Mouse (Mus musculus) hindbrain, embryonic 11.5 days (tissue): ENCODE data around the gene Sphk2. TPM values are rescaled to one million over a fixed set of nuclear protein-coding genes. Genes with fewer than 3 reads are reported as not detected.

Experiments used
- ATAC-seq: fragments of 200-750 bp; cut with Nextera tagmentation; 2 replicates; pipeline ENCODE4 v1.8.0; 2017; ENCODE audit warnings: mild to moderate bottlenecking, moderate TSS enrichment, moderate library complexity; ENCODE audit not compliant: low FRiP score
- DNase-seq: peaks from one replicate; pipeline ENCODE4 v3.0.0-alpha.2; 2015; ENCODE audit warnings: low spot score
- H3K27ac ChIP-seq: fragments of 300-500 bp; sonication (generic); 2 replicates; pipeline ENCODE4 v1.5.1; 2014; ENCODE audit warnings: mild to moderate bottlenecking, low read depth, low read length
- H3K27me3 ChIP-seq: fragments of 300-500 bp; sonication (generic); 2 replicates; pipeline ENCODE4 v1.6.1; 2014; ENCODE audit warnings: mild to moderate bottlenecking, low read length, moderate library complexity, mixed read lengths; ENCODE audit not compliant: control insufficient read depth, insufficient read depth
- H3K36me3 ChIP-seq: fragments of 300-500 bp; sonication (generic); 2 replicates; pipeline ENCODE4 v1.6.1; 2014; ENCODE audit warnings: mild to moderate bottlenecking, low read length, moderate library complexity, mixed read lengths; ENCODE audit not compliant: control insufficient read depth, insufficient read depth
- H3K4me1 ChIP-seq: fragments of 300-500 bp; sonication (generic); replicated peaks from 2 replicates; pipeline ENCODE4 v1.6.1; 2014; ENCODE audit warnings: low read length, mixed read lengths; ENCODE audit not compliant: control insufficient read depth, insufficient read depth
- H3K4me2 ChIP-seq: fragments of 300-500 bp; sonication (generic); replicated peaks from 2 replicates; pipeline ENCODE4 v1.6.1; 2014; ENCODE audit warnings: mild to moderate bottlenecking, low read depth, low read length
- H3K4me3 ChIP-seq: fragments of 300-500 bp; sonication (generic); 2 replicates; pipeline ENCODE4 v1.5.1; 2014; ENCODE audit warnings: low read depth, low read length
- H3K9ac ChIP-seq: fragments of 300-500 bp; sonication (generic); 2 replicates; pipeline ENCODE4 v1.6.1; 2014; ENCODE audit warnings: low read depth, low read length
- H3K9me3 ChIP-seq: fragments of 300-500 bp; sonication (generic); 2 replicates; pipeline ENCODE4 v1.6.1; 2016; ENCODE audit warnings: low read length; ENCODE audit not compliant: control insufficient read depth
- WGBS: fragments of 180-500 bp; shearing (Covaris S2); extraction: QIAGEN DNeasy Blood & Tissue Kit; methylation state at CpG from one replicate; pipeline ENCODE4 v1.1.7; 2014; 5-methylcytosine and 5-hydroxymethylcytosine counted together
- polyA plus RNA-seq: library from polyadenylated mRNA; unstranded; fragments of >200 nt; fragmentation: Nextera tagmentation; extraction: Ambion mirVana; gene quantifications from 2 replicates; pipeline ENCODE4 v1.2.1, GENCODE M21; 2014

Sphk2 gene
- polyA plus RNA-seq, 1 experiment from 2014 or later: 13.6 TPM

- Histone ChIP-seq H3K4me3 (no peak overlapping the region), H3K4me2 (no peak overlapping the region), H3K27me3 (no peaks in the 10 kb centered on the region), H3K4me1 (no peaks in the 10 kb centered on the region), H3K9ac (no peak overlapping the region), H3K9me3 (no peaks in the 10 kb centered on the region), H3K36me3 (no peaks in the 10 kb centered on the region), H3K27ac (no peak overlapping the region)
- no peak for DNase-seq
- WGBS: 85% methylated on average over 7 of the region's 7 CpGs
- ATAC-seq: no peak
These were observed 30.3 kb upstream of the Sphk2 start for GRCm38 (mm10) chr7:45748110-45748509.

DNA sequence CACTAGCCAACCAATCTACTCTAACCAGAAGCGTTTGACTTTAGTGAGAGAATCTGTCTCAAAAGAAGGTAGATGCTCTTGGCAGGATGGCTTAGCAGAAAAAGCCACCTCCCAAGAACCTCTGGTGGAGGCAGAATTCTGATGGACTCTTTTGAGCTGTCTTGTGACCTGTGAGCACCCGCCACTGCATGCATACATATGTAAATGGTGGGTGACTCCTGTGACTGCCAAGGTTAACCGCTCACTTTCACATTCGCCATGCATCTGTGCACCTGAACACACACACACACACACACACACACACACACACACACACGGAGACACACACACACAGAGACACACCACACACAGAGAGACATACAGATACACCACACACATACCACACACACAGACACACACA is 29.6 kb upstream of the Sphk2 start:
- Histone ChIP-seq H3K4me1 (no peaks in the 10 kb centered on the region), H3K27me3 (no peaks in the 10 kb centered on the region; the same call in 1 of the 2 replicates), H3K9me3 (no peaks in the 10 kb centered on the region), H3K27ac (no peak overlapping the region), H3K4me3 (no peak overlapping the region), H3K4me2 (no peak overlapping the region), H3K9ac (no peak overlapping the region), H3K36me3 (no peaks in the 10 kb centered on the region)
- ATAC-seq (no peak), DNase-seq (no peak)
- WGBS: 90% methylated on average over 5 of the region's 5 CpGs

GRCm38 (mm10) chr7:45746518-45746917 is 28.7 kb upstream of the Sphk2 start:
- WGBS: 67% methylated on average over 6 of the region's 6 CpGs
- Histone ChIP-seq H3K27me3 (no peaks in the 10 kb centered on the region; the same call in 1 of the 2 replicates), H3K27ac (no peak overlapping the region), H3K9ac (no peak overlapping the region), H3K4me3 (no peak overlapping the region), H3K4me2 (no peak overlapping the region), H3K9me3 (no peaks in the 10 kb centered on the region), H3K4me1 (no peaks in the 10 kb centered on the region), H3K36me3 (no peaks in the 10 kb centered on the region)
- DNase-seq (peak; percentile 33), ATAC-seq (no peak)

GRCm38 (mm10) chr7:45744387-45744786 is 26.6 kb upstream of the Sphk2 start:
- DNase-seq: peak; percentile 72
- Histone ChIP-seq H3K27me3 (no peaks in the 10 kb centered on the region; the same call in 1 of the 2 replicates), H3K9ac (no peak overlapping the region), H3K36me3 (no peaks in the 10 kb centered on the region), H3K4me1 (no peaks in the 10 kb centered on the region), H3K4me2 (no peak overlapping the region), H3K9me3 (no peaks in the 10 kb centered on the region), H3K4me3 (no peak overlapping the region), H3K27ac (no peak overlapping the region)
- ATAC-seq: no peak
- 54% methylated on average over 2 of the region's 2 CpGs for WGBS

- ATAC-seq (no peak), DNase-seq (no peak)
- Histone ChIP-seq H3K27me3 (no peaks in the 10 kb centered on the region; the same call in 1 of the 2 replicates), H3K4me3 (no peak overlapping the region), H3K9me3 (no peaks in the 10 kb centered on the region), H3K27ac (no peak overlapping the region), H3K9ac (no peak overlapping the region), H3K4me1 (no peaks in the 10 kb centered on the region), H3K36me3 (no peaks in the 10 kb centered on the region), H3K4me2 (no peak overlapping the region)
- 41% methylated on average over 19 of the region's 19 CpGs for WGBS
These were observed 24.5 kb upstream of the Sphk2 start for GRCm38 (mm10) chr7:45742338-45742737.

- Histone ChIP-seq H3K36me3 (no peaks in the 10 kb centered on the region), H3K9me3 (no peaks in the 10 kb centered on the region), H3K27me3 (no peaks in the 10 kb centered on the region; the same call in 1 of the 2 replicates), H3K9ac (no peak overlapping the region), H3K4me3 (no peak overlapping the region), H3K4me1 (no peaks in the 10 kb centered on the region), H3K4me2 (no peak overlapping the region), H3K27ac (no peak overlapping the region)
- 32% methylated on average over 11 of the region's 11 CpGs for WGBS
- no peak for ATAC-seq
- no peak for DNase-seq
These were observed 24.0 kb upstream of the Sphk2 start for GRCm38 (mm10) chr7:45741777-45742176.

- no peaks in the 10 kb centered on the region for H3K9me3 ChIP-seq
- DNase-seq (no peak), ATAC-seq (no peak)
- H3K4me2 ChIP-seq: no peak overlapping the region
- no peak overlapping the region for H3K27ac ChIP-seq
- H3K27me3 ChIP-seq: no peaks in the 10 kb centered on the region; the same call in 1 of the 2 replicates
- WGBS: 88% methylated on average over 12 of the region's 12 CpGs
- H3K4me1 ChIP-seq: no peaks in the 10 kb centered on the region
- no peak overlapping the region for H3K4me3 ChIP-seq
- no peaks in the 10 kb centered on the region for H3K36me3 ChIP-seq
- no peak overlapping the region for H3K9ac ChIP-seq
These were observed 23.5 kb upstream of the Sphk2 start for GRCm38 (mm10) chr7:45741308-45741707.

- DNase-seq (no peak), ATAC-seq (no peak)
- H3K4me1 ChIP-seq: no peaks in the 10 kb centered on the region
- no peak overlapping the region for H3K4me2 ChIP-seq
- H3K9ac ChIP-seq: no peak overlapping the region
- no peak overlapping the region for H3K4me3 ChIP-seq
- no peak overlapping the region for H3K27ac ChIP-seq
- no peaks in the 10 kb centered on the region; the same call in 1 of the 2 replicates for H3K27me3 ChIP-seq
- no peaks in the 10 kb centered on the region for H3K9me3 ChIP-seq
- WGBS: 65% methylated on average over 10 of the region's 10 CpGs
- H3K36me3 ChIP-seq: no peaks in the 10 kb centered on the region
These were observed 22.0 kb upstream of the Sphk2 start for GRCm38 (mm10) chr7:45739820-45740219.

DNA sequence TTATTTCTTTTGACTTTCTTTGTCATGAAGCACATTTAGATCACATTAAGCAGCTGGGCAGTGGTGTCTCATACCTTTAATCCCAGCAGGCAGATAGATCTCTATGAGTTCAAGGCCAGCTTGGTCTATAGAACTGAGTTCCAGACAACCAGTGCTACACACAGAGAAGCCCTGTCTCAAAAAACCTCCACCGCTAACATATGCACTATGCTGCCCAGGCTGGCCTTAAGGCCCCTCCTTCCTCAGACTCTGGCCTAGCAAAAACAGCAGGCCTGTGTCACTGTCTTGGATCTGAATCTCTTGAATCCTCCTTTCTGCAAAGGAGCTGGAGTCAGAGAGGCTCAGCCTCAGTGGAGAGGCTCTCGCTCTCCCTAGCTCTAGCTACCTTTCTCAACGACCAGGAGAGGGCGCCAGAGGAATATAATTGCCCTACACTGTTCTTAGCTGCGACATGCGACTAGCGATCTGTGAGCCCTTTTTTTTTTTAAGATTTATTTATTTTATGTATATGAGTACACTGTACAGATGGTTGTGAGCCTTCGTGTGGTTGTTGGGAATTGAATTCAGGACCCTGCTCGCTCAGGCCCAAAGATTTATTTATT is 21.5 kb upstream of the Sphk2 start:
- no peaks in the 10 kb centered on the region for H3K4me1 ChIP-seq
- H3K27ac ChIP-seq: no peak overlapping the region
- H3K9me3 ChIP-seq: no peaks in the 10 kb centered on the region
- H3K27me3 ChIP-seq: no peaks in the 10 kb centered on the region; the same call in 1 of the 2 replicates
- WGBS: 8% methylated on average over 9 of the region's 9 CpGs
- DNase-seq (peak; percentile 89), ATAC-seq (0 out of 2 replicates have a peak, but pooled peaks have one; percentile 69)
- H3K9ac ChIP-seq: no peak overlapping the region
- H3K36me3 ChIP-seq: no peaks in the 10 kb centered on the region
- H3K4me3 ChIP-seq: no peak overlapping the region
- no peak overlapping the region for H3K4me2 ChIP-seq
